Mouse (Mus musculus) C3H10T1/2 (cell line): ENCODE measurements around the gene Daxx. TPM values are rescaled to one million over a fixed set of nuclear protein-coding genes. Genes with fewer than 3 reads are reported as not detected.

ENCODE experiments used
- polyA plus RNA-seq, 2 experiments: library from polyadenylated mRNA; unstranded; fragments of >200 nt; fragmentation: generic; extraction: Trizol; gene quantifications; one replicate each; pipeline ENCODE4 v1.2.1; 2012; ENCODE audit warnings: missing spikeins in 2 of 2

The Daxx gene
- 10 to 100 TPM; 13.4 to 31.0 TPM for polyA plus RNA-seq

DNA sequence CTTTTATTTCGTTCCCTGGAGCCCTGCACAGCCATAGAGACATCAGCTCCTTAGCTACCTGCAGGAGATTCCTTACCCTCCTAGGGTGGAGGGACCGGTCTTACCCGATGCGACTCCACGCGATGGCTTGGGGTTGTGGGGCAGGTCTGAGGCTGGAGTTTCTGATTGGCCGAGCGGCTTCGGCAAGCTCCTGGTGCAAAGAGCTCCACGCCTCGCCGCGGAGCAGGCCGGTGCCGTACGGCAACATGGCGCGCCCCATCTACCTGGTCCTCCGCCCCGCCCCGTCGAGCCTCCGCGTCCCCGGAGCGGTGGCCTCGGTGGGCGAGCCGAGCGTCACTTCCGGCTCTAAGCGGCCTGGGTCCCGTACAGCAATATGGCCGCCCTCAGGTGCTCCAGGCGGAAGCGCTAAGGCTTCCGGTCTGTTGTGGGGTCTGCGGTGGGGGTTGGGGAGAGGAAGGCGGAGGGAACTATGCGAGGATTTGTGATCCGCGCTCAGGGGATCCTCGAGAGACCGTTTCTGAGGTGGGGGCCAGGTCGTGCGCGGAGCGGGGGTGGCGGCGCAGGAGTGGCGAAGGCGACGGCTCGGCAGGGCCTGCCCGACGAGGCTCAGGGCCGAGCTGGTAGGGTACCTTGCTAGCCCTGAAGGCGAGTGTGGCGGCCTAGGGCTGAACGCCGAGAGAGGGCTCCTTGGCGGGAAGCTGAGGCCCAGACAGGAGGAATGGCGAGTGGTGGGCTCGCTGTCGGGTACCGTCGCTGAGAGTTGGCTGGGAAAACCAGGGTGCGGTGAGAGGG lies at the start of gene Daxx:
Daxx (plus strand) TSS at position 338 of the 792 bp plus-strand sequence.

DNA sequence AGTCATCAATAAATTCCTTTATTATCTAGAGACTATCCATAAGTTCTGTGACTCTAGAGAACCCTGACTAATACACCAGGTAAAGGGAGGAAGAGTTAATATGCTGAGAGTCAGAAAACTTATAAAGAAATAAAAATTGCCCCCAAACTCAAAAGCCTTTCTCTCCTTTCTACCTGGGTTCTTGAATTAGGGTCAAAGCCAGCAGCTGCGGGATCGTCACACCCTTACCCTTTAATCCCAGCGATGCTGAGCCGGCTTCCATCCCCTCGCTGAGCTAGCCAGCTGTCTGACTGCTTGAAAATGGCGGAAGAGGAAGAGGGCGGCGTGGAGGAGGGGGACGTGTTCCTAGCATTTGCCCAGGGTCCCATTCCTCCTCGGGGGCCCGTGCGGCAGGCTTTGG lies 35.7 kb upstream of the Daxx start, which contains the start of gene Gm7029:
Gm7029 (plus strand) TSS at position 301 of the 400 bp plus-strand sequence.

DNA sequence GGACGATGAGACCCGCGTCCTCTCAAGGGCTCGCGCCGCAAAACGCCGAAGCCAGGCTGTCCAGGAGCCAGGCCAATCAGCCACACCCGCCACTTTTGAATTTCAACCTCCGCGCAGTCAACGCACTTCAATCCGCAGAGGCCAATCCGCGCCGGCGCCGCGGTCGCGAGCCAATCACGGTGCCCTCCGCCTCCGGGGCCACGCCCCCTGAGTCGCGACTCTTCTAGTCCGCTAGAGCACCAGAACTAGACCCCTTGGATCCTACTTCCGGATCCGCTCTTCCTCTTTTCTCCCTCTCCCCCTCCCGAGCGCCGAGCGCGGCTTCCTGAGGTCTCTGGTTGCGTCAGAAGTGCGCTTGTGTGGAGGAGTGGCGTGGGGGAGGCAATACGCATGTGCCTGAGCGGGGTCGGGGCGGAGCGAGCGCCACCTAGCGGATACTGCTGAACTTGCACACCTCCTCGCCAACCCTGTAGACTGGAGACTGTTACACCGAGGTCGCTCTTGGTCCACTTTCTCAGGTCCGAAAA lies 18.6 kb upstream of the Daxx start, which contains the start of gene Kifc1:
Kifc1 (minus strand) TSS at position 129 of the 527 bp plus-strand sequence.

DNA sequence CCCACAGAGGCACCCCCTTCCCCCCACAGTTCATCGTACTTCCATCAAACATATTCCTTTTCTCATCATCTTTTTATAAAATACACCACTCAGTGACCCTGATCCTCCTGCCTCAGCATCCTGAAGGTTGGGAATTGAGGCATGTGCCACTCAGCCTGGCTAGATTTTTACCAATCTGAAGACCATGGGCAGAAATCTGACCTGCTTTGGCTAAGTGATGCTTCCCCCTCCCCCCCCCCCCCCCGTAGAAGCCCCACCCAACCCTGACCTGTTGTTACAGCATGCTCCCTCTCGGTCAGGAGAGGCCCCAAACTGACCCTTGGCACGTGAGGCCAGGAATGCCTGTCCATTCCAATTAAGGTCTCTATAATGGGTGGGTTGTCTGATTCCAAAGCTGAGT lies 4.4 kb upstream of the Daxx start, which contains the start of gene Platr17:
Platr17 (plus strand) TSS at position 301 of the 400 bp plus-strand sequence.

DNA sequence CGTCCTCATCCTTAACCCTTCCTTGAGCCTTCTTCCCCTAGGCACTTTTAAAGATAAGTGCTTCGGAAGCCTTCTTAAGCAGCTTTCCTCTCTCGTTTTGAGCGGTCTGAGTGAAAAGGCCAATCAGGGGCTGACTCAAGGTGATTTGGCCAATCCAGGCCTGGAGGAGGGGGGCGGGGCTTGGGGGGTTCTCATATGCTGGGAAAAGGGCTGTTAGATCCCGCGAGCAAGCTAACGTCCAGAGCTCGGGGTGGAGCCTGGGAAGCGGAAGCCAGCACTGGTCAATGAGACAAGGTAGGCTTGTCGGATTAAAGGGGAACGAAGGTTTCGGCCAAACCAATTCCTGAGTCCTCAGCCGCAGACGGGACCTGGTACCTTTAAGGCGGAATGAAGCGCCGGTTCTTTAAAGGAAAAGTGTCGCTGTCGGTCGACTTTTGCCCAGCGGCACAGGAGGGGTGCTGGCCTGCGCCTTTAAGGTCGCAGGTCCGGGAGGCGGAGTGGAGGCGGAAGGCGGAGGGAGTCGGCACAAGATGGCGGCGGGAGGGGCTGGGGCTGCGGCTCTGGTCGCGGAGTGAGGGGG lies 6.5 kb downstream of the Daxx start, which contains the start of the genes Tapbp and Zbtb22:
Tapbp (plus strand) TSS at position 229 of the 580 bp plus-strand sequence.
Zbtb22 (plus strand) TSS at position 234 of the 580 bp plus-strand sequence.

DNA sequence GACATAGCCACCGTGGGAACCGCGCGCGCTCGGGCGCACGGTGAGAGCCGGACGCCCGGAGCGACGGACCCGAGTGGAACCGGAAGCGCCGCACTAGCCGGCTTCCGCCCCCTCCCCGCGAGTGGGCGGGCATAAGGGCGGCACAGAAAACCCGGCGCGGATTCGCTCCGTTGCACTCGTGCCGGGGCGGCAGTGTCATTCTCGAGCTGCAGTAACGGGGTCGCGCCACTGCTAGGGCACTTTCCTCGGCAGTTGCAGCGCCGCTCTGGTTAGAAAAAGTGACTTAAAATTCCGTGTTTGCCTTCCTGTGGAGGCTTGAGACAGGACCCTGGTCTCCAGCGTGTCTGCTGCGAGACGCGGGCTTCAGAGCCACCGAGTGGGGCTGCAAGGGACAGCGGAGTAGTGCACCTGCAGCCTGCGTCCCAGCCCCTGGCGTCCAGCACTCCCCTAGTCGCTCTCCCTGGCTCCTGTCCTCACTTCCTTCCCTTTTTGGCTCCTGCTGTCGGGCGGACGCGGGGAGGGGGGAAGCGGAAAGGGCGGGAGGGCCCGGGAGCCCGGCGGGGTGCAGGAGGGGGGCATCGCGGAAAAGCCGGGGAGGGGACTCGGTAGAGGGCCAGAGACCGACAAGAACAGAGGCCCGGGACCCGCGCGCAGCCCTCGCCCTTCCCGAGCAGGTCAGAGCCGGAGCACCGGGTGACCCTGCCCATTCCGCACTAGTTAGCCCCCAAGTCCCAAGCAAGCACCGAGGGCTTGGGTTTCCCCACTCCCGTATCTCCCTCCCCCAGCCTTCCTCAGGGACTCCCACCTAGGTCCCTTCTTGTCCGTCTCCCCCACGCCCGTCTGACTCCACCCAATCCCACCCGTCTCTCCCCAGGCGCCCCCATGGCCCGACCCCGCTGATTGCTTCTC lies 20.4 kb downstream of the Daxx start, which contains the start of gene Rgl2:
Rgl2 (plus strand) TSS at position 173 of the 909 bp plus-strand sequence.

DNA sequence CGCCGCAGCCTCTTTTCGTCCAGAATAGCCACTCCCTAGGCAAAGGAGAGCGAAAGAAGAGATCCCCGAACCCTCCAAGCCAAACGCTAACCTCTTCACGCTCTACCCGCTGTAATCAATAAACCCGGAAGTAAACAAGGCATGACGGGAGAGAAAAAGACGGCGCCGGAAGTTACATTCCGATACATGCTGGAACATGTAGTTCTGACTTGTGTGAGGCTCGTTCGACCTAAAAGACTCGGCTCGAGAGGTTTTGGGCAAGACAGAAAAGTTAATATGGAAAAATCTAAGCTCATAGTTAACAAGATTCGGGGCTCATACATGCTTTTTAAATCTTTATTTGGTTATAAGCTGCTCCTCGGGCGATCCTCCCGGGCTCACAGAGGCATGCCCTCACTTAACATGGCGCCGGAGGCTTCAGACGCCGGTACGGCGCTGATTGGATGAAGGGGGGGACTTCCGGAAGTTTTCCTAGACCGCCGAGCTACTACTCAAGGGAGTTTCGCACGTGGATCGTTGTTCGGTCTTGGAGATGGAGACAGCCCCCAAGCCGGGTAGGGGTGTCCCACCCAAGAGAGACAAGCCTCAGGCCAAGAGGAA lies 31.1 kb downstream of the Daxx start, which contains the start of the genes Pfdn6 and Wdr46:
Pfdn6 (minus strand) TSS at position 138 of the 600 bp plus-strand sequence.
Wdr46 (plus strand) TSS at position 455 of the 600 bp plus-strand sequence.

DNA sequence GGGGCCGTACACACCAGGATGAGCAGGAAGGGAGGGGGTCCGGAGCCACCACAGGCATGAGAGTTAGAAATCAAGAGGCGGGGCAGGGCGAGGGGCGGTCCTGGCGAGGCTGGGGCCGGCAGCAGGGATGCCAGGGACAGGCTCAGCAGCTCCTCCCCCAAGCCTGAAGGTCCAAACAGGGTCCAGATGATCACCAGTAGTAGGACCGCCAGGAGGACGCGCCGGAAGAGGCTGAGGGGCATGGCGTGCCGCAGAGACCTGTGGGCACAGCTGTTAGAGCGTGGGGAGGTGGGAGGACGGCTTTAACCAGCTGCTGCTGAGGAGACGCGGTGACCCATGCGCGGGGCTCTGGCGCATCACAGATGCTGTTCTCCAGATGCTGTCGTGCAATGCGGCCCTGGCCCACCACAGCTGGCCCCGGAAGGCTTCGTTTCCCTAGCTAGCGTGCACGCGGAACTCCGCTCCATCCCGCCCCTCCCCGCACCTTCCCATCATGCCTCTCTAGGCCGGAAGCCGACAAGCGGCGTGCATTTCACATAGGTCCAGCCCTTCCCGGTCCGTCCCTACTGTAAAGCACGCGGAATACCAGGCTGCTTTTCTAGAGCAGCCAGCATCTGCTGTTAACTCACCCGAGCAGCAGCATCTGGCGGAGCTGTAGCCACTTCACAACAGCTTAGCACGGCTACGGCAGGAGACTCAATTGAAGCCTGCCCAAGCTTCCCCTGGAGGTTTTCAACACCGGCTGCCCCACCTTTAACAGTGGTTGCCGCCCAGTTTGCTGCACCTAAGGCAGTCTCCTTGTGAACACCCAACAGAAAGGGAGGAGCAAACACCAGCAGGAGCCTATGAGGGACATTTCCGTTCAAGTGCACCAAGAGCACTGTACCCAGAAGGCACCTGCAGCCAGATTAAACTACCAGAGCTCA lies 42.1 kb downstream of the Daxx start, which contains the start of gene B3galt4:
B3galt4 (minus strand) TSS at position 468 of the 926 bp plus-strand sequence.

DNA sequence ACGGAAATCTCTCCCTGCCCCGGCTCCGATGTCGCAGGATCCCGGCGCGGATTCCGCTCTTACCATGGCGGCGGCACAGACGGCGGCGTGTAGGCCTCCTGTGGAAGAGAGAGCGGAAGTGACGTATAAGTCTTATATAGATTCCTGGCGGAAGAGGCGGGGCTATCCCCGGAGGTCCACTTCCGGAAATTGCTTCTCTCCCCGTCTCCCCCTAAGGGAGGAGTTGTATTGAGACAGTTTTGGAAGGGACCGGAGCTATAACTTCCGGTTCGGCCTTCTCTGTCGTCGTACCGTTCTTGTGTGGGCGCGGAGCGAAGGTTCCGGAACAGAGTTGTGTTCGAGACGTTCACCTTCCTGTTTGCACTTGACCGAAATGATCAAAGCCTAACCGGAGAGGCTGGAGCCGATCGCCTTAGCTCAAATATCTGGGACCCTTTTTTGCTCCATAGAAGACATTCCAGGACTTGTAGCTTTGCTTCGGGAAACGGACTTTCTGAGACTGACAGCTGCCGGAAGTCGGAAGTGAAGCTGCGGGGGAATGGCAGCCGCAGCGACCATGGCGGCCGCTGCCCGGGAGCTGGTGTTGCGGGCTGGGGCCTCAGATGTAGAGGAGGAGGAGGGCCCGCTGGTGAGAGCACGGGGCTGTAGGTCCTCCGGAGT lies 46.5 kb downstream of the Daxx start, which contains the start of the genes Vps52 and Rps18:
Vps52 (plus strand) TSS at position 258 of the 660 bp plus-strand sequence.
Rps18 (minus strand) TSS at position 447 of the 660 bp plus-strand sequence.

Other genes starting within 250 kb of the Daxx start
- 100 to 1,000 TPM in 1 of 2 experiments, 10 to 100 TPM in 1; 27.5 to 115 TPM for gene Hnrnpm, start 222.6 kb upstream of the Daxx start, polyA plus RNA-seq
- gene March2, start 190.7 kb upstream of the Daxx start, polyA plus RNA-seq, result 10 to 100 TPM; 40.8 to 81.8 TPM
- 100 to 1,000 TPM in 1 of 2 experiments, 10 to 100 TPM in 1; 96.4 to 219 TPM for gene Rab11b, start 148.9 kb upstream of the Daxx start, polyA plus RNA-seq
- 100 to 1,000 TPM in 1 of 2 experiments, 10 to 100 TPM in 1; 32.8 to 266 TPM for gene Angptl4, start 127.6 kb upstream of the Daxx start, polyA plus RNA-seq
- 1 to 10 TPM; 1.0 to 4.9 TPM for gene Kank3, start 98.9 kb upstream of the Daxx start, polyA plus RNA-seq
- over 10,000 TPM; 10,760 to 16,218 TPM for gene Rps28, start 84.9 kb upstream of the Daxx start, polyA plus RNA-seq
- gene Ndufa7, start 84.8 kb upstream of the Daxx start, polyA plus RNA-seq, result 100 to 1,000 TPM; 479 to 931 TPM
- 100 to 1,000 TPM in 1 of 2 experiments, 10 to 100 TPM in 1; 81.6 to 103 TPM for gene Cd320, start 66.3 kb upstream of the Daxx start, polyA plus RNA-seq
- not detected for gene Gm7029, start 35.6 kb upstream of the Daxx start, polyA plus RNA-seq
- 10 to 100 TPM; 39.2 to 77.3 TPM for gene Kifc1, start 18.8 kb upstream of the Daxx start, polyA plus RNA-seq
- gene Platr17, start 4.3 kb upstream of the Daxx start, polyA plus RNA-seq, result under 1 TPM in 1 of 2 experiments, not detected in 1; 0.06 TPM
- gene Tapbp, start 6.5 kb downstream of the Daxx start, polyA plus RNA-seq, result 100 to 1,000 TPM in 1 of 2 experiments, 10 to 100 TPM in 1; 39.2 to 255 TPM
- 10 to 100 TPM; 20.9 to 42.1 TPM for gene Zbtb22, start 6.5 kb downstream of the Daxx start, polyA plus RNA-seq
- gene Rgl2, start 20.1 kb downstream of the Daxx start, polyA plus RNA-seq, result 10 to 100 TPM; 19.9 to 40.0 TPM
- 100 to 1,000 TPM; 122 to 253 TPM for gene Pfdn6, start 30.9 kb downstream of the Daxx start, polyA plus RNA-seq
- gene Wdr46, start 31.2 kb downstream of the Daxx start, polyA plus RNA-seq, result 10 to 100 TPM; 25.4 to 28.0 TPM
- 1 to 10 TPM in 1 of 2 experiments, under 1 TPM in 1; 0.66 to 1.2 TPM for gene B3galt4, start 42.1 kb downstream of the Daxx start, polyA plus RNA-seq
- 10 to 100 TPM; 20.0 to 36.5 TPM for gene Vps52, start 46.4 kb downstream of the Daxx start, polyA plus RNA-seq
- gene Rps18, start 46.6 kb downstream of the Daxx start, polyA plus RNA-seq, result 100 to 1,000 TPM; 437 to 511 TPM
- 10 to 100 TPM in 1 of 2 experiments, 1 to 10 TPM in 1; 4.9 to 16.7 TPM for gene H2-K1, start 90.9 kb downstream of the Daxx start, polyA plus RNA-seq
- gene Ring1, start 115.3 kb downstream of the Daxx start, polyA plus RNA-seq, result 10 to 100 TPM; 21.3 to 55.6 TPM
- gene H2-Ke6, start 118.6 kb downstream of the Daxx start, polyA plus RNA-seq, result 10 to 100 TPM; 28.3 to 67.1 TPM
- 100 to 1,000 TPM; 129 to 161 TPM for gene Slc39a7, start 122.3 kb downstream of the Daxx start, polyA plus RNA-seq
- gene Rxrb, start 122.4 kb downstream of the Daxx start, polyA plus RNA-seq, result 10 to 100 TPM; 41.4 to 60.6 TPM
- 1 to 10 TPM in 1 of 2 experiments, under 1 TPM in 1; 0.06 to 3.6 TPM for gene Col11a2, start 130.0 kb downstream of the Daxx start, polyA plus RNA-seq
- gene H2-Oa, start 182.9 kb downstream of the Daxx start, polyA plus RNA-seq, result not detected
- 10 to 100 TPM in 1 of 2 experiments, 1 to 10 TPM in 1; 5.1 to 26.0 TPM for gene H2-DMa, start 210.1 kb downstream of the Daxx start, polyA plus RNA-seq
- gene Brd2, start 213.2 kb downstream of the Daxx start, polyA plus RNA-seq, result 100 to 1,000 TPM in 1 of 2 experiments, 10 to 100 TPM in 1; 56.1 to 145 TPM
- under 1 TPM; 0.04 to 0.47 TPM for gene H2-DMb2, start 233.9 kb downstream of the Daxx start, polyA plus RNA-seq
- gene H2-DMb1, start 243.7 kb downstream of the Daxx start, polyA plus RNA-seq, result under 1 TPM; 0.12 to 0.91 TPM